Mouse (Mus musculus) spleen, embryonic (tissue): ENCODE measurements at regions not wholly inside any gene's neighbourhood (a gene's known extent, or its start where the extent isn't known, plus 50 kb on each side); places are given as distances from the start of the nearest gene placed in this dataset.

Experiments used
- CTCF ChIA-PET: fragments of 350-600 bp; sonication (Branson Sonifier 250); formaldehyde crosslinking; loops from one replicate; lab custom pipeline; 2022; lab: Charles Lee

GRCm38 (mm10) chr4:9094076-9094475, 855.2 kb upstream of the Car8 start:
- CTCF ChIA-PET, result no interaction called here

GRCm38 (mm10) chr4:9083526-9083925, 844.7 kb upstream of the Car8 start:
- CTCF ChIA-PET, result no interaction called here

- CTCF ChIA-PET, result interaction anchor here (0.6 kb wide), 1 partner anchor 402 kb away, joined by 3 read pairs; no protein-coding TSS in a partner anchor
Measured at GRCm38 (mm10) chr4:9081701-9082562, 843.1 kb upstream of the Car8 start.

GRCm38 (mm10) chr4:9080821-9081493, 842.1 kb upstream of the Car8 start:
- CTCF ChIA-PET, result interaction anchor here (0.6 kb wide), 1 partner anchor 401 kb away, joined by 3 read pairs; no protein-coding TSS in a partner anchor

GRCm38 (mm10) chr4:9079828-9080245, 841.0 kb upstream of the Car8 start:
- CTCF ChIA-PET, result no interaction called here

- CTCF ChIA-PET, result no interaction called here
Measured at GRCm38 (mm10) chr4:9074447-9074846, 835.6 kb upstream of the Car8 start.

- CTCF ChIA-PET, result no interaction called here
Measured at GRCm38 (mm10) chr4:9073736-9074428, 835.0 kb upstream of the Car8 start.

- CTCF ChIA-PET, result interaction anchor here (0.6 kb wide), 1 partner anchor 717 kb away, joined by 3 read pairs; no protein-coding TSS in a partner anchor
Measured at GRCm38 (mm10) chr4:9072321-9072720, 833.5 kb upstream of the Car8 start.

GRCm38 (mm10) chr4:9067874-9068273, 829.0 kb upstream of the Car8 start:
- CTCF ChIA-PET, result no interaction called here

- CTCF ChIA-PET, result no interaction called here
Measured at GRCm38 (mm10) chr4:9065981-9066815, 827.4 kb upstream of the Car8 start.

GRCm38 (mm10) chr4:9061941-9062340, 823.1 kb upstream of the Car8 start:
- CTCF ChIA-PET, result no interaction called here

- CTCF ChIA-PET, result no interaction called here
Measured at GRCm38 (mm10) chr4:9060221-9060620, 821.4 kb upstream of the Car8 start.

- CTCF ChIA-PET, result no interaction called here
Measured at GRCm38 (mm10) chr4:9057676-9058075, 818.8 kb upstream of the Car8 start.

- CTCF ChIA-PET, result no interaction called here
Measured at GRCm38 (mm10) chr4:9057113-9057512, 818.3 kb upstream of the Car8 start.

- CTCF ChIA-PET, result no interaction called here
Measured at GRCm38 (mm10) chr4:9055876-9056275, 817.0 kb upstream of the Car8 start.

GRCm38 (mm10) chr4:9055266-9055820, 816.5 kb upstream of the Car8 start:
- CTCF ChIA-PET, result no interaction called here

- CTCF ChIA-PET, result no interaction called here
Measured at GRCm38 (mm10) chr4:9048817-9049216, 810.0 kb upstream of the Car8 start.

GRCm38 (mm10) chr4:9047151-9047550, 808.3 kb upstream of the Car8 start:
- CTCF ChIA-PET, result interaction anchor here (0.6 to 0.7 kb wide), 2 partner anchors 281 to 359 kb away, joined by 3 to 4 read pairs; no protein-coding TSS in a partner anchor

- CTCF ChIA-PET, result no interaction called here
Measured at GRCm38 (mm10) chr4:9046436-9046835, 807.6 kb upstream of the Car8 start.

- CTCF ChIA-PET, result no interaction called here
Measured at GRCm38 (mm10) chr4:9046030-9046429, 807.2 kb upstream of the Car8 start.

GRCm38 (mm10) chr4:9036005-9036404, 797.2 kb upstream of the Car8 start:
- CTCF ChIA-PET, result no interaction called here
